Mouse (Mus musculus): ENCODE measurements around the gene Clk3. TPM values are rescaled to one million over a fixed set of nuclear protein-coding genes. Genes with fewer than 3 reads are reported as not detected.
"Not testable (repeated sequence)": the region's sequence is repeated elsewhere in the genome, so short reads cannot be mapped to it uniquely, and the experiment has no call there.

Clk3 gene
- polyA plus RNA-seq, 1 experiment from 2014 or later = 65.1 TPM

DNA sequence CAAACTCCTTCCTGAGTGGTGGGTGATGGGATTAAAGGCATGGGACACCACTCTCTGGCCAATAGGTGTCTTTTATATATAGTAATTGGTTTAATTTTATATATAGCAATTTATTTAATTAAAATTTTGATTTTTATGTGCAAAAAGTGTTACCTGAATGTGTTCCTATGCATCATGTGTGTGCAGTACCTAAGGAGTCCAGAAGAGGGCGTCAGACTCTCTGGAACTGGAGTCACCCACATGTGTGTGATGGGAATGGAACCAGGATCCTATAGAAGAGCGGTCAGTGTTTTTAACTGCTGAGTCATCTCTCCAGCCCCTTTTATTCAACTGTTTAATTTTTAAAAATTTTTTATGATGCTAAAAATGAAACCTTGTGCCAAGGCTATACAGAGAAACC lies 53.5 kb downstream of the Clk3 start:
- no peak overlapping the region for H3K4me2 ChIP-seq (replicated peaks; ENCODE audit: low read depth, low read length)
- 80% methylated on average over 2 of the region's 2 CpGs for WGBS
- H3K4me1 ChIP-seq (ENCODE audit: insufficient read depth, low read depth, low read length) = no peaks in the 10 kb centered on the region
- no peaks in the 10 kb centered on the region for H3K9me3 ChIP-seq (ENCODE audit: low read length)
- no peak for ATAC-seq
- TF ChIP-seq CTCF (IDR thresholded peaks at IDR 0.05) = peak; percentile 49
- no peak for TF ChIP-seq EP300 (IDR thresholded peaks at IDR 0.05)
- no peak overlapping the region for H3K27ac ChIP-seq (ENCODE audit: low read length)
- H3K36me3 ChIP-seq (ENCODE audit: insufficient read depth, low read length) = peaks cover 16% of the 10 kb centered on the region; the same call in 1 of the 2 replicates
- no peak overlapping the region for H3K9ac ChIP-seq (replicated peaks; ENCODE audit: low read depth)
- DNase-seq (ENCODE audit: low spot score) = no peak
- H3K4me3 ChIP-seq (ENCODE audit: low read depth, low read length) = no peak overlapping the region
- H3K27me3 ChIP-seq (replicated peaks; ENCODE audit: insufficient read depth, low read length) = no peaks in the 10 kb centered on the region

DNA sequence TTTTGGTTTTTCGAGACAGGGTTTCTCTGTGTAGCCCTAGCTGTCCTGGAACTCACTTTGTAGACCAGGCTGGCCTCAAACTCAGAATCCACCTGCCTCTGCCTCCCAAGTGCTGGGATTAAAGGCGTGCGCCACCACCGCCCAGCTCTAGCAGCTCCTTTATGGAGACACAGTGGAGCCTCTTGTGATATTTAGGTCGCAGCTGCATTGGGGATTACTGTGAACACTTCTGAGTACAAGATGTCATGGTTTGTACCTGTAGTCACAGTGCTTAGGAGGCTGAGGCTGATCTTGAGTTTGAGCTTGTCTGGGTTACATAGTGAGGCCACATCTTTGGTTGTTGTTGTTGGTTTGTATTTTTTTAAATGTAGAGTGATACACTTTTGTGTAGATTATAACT lies 55.4 kb downstream of the Clk3 start:
- H3K27me3 ChIP-seq (replicated peaks; ENCODE audit: insufficient read depth, low read length) = not testable (repeated sequence)
- WGBS = 92% methylated on average over 4 of the region's 5 CpGs

DNA sequence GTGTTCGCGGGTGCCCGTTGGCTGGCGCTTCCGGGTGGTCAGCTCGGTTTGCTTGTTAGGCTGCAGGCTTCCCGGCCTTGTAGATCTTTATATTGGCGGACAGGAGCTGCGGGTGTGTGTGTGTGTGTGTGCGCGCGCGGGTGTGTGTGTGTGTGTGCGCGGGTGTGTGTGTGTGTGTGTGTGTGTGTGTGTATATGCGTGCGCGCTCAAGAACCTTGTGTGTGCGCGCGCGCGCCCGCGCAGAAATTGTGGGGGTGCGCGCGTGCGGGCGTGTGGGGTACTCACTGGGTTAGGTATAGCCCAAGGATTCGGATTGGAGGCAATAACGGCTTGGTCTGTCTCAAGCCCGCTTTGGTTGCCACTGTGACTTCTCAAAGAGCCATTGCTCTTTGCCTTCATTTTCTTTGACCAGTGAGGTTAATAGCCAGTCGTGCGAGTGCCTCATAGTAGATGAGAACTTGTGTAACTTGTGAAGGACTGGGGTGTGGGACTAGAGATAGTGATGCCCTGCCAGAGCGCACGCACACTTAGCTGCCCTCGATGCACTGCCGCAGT lies 56.9 kb downstream of the Clk3 start:
- no peak for TF ChIP-seq CTCF (IDR thresholded peaks at IDR 0.05)
- no peak for TF ChIP-seq EP300 (IDR thresholded peaks at IDR 0.05)
- WGBS = under 1% methylated on average over 37 of the region's 39 CpGs

More for the DNA sequence above, 55.4 kb downstream of the Clk3 start:
- not testable (repeated sequence) for H3K4me1 ChIP-seq (ENCODE audit: insufficient read depth, low read depth, low read length); H3K27ac ChIP-seq (ENCODE audit: low read length); H3K4me3 ChIP-seq (ENCODE audit: low read depth, low read length); H3K9me3 ChIP-seq (ENCODE audit: low read length); H3K36me3 ChIP-seq (ENCODE audit: insufficient read depth, low read length); DNase-seq (ENCODE audit: low spot score); H3K9ac ChIP-seq (replicated peaks; ENCODE audit: low read depth); ATAC-seq; H3K4me2 ChIP-seq (replicated peaks; ENCODE audit: low read depth, low read length)

DNA sequence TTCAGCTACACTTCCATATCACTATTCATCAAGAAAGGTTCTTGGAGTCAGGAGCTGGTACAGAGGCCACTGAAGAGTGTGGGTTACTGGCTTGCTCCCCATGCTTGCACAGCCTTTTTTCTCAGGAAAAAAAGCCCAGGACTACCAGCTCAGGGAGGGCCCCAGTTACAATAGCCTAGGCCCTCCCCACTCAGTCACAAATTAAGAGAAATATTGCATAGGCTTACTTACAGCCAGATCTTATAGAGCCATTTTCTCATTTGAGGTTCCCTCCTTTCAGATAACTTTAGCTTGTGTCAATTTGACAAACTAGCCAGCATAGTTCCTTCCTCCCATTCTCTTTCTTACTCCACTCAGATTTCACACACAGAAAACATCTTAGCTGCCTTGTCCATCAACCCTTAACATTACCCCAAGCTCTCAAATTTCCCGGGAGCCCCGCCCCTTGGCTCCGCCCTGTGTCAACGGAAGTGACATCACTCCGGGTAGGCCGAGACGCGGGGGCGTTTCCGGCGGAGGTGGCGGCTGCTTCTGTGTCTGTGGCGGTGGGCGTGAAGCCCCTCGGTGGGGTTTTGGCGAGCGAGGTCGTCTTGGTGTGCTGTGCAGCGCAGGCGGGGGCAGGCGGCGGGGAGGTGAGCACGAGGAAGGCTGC lies 57.5 kb downstream of the Clk3 start, which contains the start of gene Edc3:
Edc3 (plus strand) TSS at position 473 of the 652 bp plus-strand sequence.
- peak within 1 kb of the TSS; percentile 96 for H3K4me3 ChIP-seq (ENCODE audit: low read depth, low read length)
- TF ChIP-seq EP300 (IDR thresholded peaks at IDR 0.05) = peak; percentile 76
- TF ChIP-seq CTCF (IDR thresholded peaks at IDR 0.05) = no peak
- H3K4me1 ChIP-seq (ENCODE audit: insufficient read depth, low read depth, low read length) = no peaks in the 10 kb centered on the region
- H3K9me3 ChIP-seq (ENCODE audit: low read length) = no peaks in the 10 kb centered on the region
- H3K9ac ChIP-seq (replicated peaks; ENCODE audit: low read depth) = peak within 1 kb of the TSS; percentile 95
- peak within 1 kb of the TSS; percentile 80 for H3K4me2 ChIP-seq (replicated peaks; ENCODE audit: low read depth, low read length)
- no peaks in the 10 kb centered on the region; the same call in 1 of the 2 replicates for H3K36me3 ChIP-seq (ENCODE audit: insufficient read depth, low read length)
- peak; percentile 98 for ATAC-seq
- DNase-seq (ENCODE audit: low spot score) = peak; percentile 93
- 2% methylated on average over 20 of the region's 23 CpGs for WGBS
- no peaks in the 10 kb centered on the region for H3K27me3 ChIP-seq (replicated peaks; ENCODE audit: insufficient read depth, low read length)
- H3K27ac ChIP-seq (ENCODE audit: low read length) = peak within 1 kb of the TSS; percentile 95

More for the DNA sequence above, 56.9 kb downstream of the Clk3 start:
- ATAC-seq (peak; percentile 71), DNase-seq (ENCODE audit: low spot score) (peak; percentile 41)
- H3K4me1 ChIP-seq (ENCODE audit: insufficient read depth, low read depth, low read length) = no peaks in the 10 kb centered on the region
- peak overlapping the region; percentile 95 for H3K9ac ChIP-seq (replicated peaks; ENCODE audit: low read depth)
- no peaks in the 10 kb centered on the region for H3K27me3 ChIP-seq (replicated peaks; ENCODE audit: insufficient read depth, low read length)
- H3K36me3 ChIP-seq (ENCODE audit: insufficient read depth, low read length) = no peaks in the 10 kb centered on the region; the same call in 1 of the 2 replicates
- H3K4me2 ChIP-seq (replicated peaks; ENCODE audit: low read depth, low read length) = peak overlapping the region; percentile 80
- H3K27ac ChIP-seq (ENCODE audit: low read length) = peak overlapping the region; percentile 95
- peak overlapping the region; percentile 96 for H3K4me3 ChIP-seq (ENCODE audit: low read depth, low read length)
- H3K9me3 ChIP-seq (ENCODE audit: low read length) = no peaks in the 10 kb centered on the region

DNA sequence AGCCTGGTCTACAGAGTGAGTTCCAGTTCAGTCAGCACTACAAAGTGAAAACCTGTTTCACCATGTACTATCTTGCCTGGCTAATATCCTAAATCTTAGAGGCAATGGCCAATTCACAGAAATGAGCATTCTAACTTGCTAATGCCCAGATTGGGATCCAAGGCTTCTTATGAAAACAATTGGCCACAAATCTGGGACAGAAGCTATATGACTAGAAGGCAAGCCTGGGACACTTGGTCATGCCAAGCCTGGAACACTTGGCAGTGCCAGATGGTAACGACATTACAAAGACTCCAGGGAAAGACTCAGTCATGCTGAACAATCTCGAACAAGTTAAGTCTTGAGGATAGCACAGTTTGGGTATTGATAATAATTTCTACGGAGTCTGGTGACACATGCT lies 59.2 kb downstream of the Clk3 start:
- H3K9ac ChIP-seq (replicated peaks; ENCODE audit: low read depth) = no peak overlapping the region
- no peak overlapping the region for H3K4me3 ChIP-seq (ENCODE audit: low read depth, low read length)
- no peaks in the 10 kb centered on the region for H3K9me3 ChIP-seq (ENCODE audit: low read length)
- no peak overlapping the region for H3K27ac ChIP-seq (ENCODE audit: low read length)
- 89% methylated on average over 3 of the region's 3 CpGs for WGBS
- H3K27me3 ChIP-seq (replicated peaks; ENCODE audit: insufficient read depth, low read length) = no peaks in the 10 kb centered on the region
- no peaks in the 10 kb centered on the region for H3K4me1 ChIP-seq (ENCODE audit: insufficient read depth, low read depth, low read length)
- TF ChIP-seq EP300 (IDR thresholded peaks at IDR 0.05) (no peak), CTCF (IDR thresholded peaks at IDR 0.05) (no peak)
- no peak overlapping the region for H3K4me2 ChIP-seq (replicated peaks; ENCODE audit: low read depth, low read length)
- DNase-seq (ENCODE audit: low spot score) (no peak), ATAC-seq (no peak)
- no peaks in the 10 kb centered on the region for H3K36me3 ChIP-seq (ENCODE audit: insufficient read depth, low read length)

Other genes starting within 250 kb of the Clk3 start
- 440 and 448 TPM in 2 replicates for gene Cox5a, start 244.6 kb downstream of the Clk3 start, polyA plus RNA-seq (2015; fragmentation: Nextera tagmentation; extraction: Ambion mirVana)
- gene Fam219b, start 228.3 kb downstream of the Clk3 start, polyA plus RNA-seq (2015; fragmentation: Nextera tagmentation; extraction: Ambion mirVana) = 12.3 and 13.5 TPM in 2 replicates
- gene Mpi, start 213.1 kb downstream of the Clk3 start, polyA plus RNA-seq (2015; fragmentation: Nextera tagmentation; extraction: Ambion mirVana) = 19.1 and 24.3 TPM in 2 replicates
- 69.5 and 73.5 TPM in 2 replicates for gene Scamp2, start 204.9 kb downstream of the Clk3 start, polyA plus RNA-seq (2015; fragmentation: Nextera tagmentation; extraction: Ambion mirVana)
- gene Ulk3, start 176.4 kb downstream of the Clk3 start, polyA plus RNA-seq (2015; fragmentation: Nextera tagmentation; extraction: Ambion mirVana) = 7.3 and 7.8 TPM in 2 replicates
- gene Cplx3, start 159.6 kb downstream of the Clk3 start, polyA plus RNA-seq (2015; fragmentation: Nextera tagmentation; extraction: Ambion mirVana) = not detected in 2 replicates
- not detected in 2 replicates for gene Lman1l, start 145.1 kb downstream of the Clk3 start, polyA plus RNA-seq (2015; fragmentation: Nextera tagmentation; extraction: Ambion mirVana)
- gene Csk, start 112.2 kb downstream of the Clk3 start, polyA plus RNA-seq (2015; fragmentation: Nextera tagmentation; extraction: Ambion mirVana) = 25.6 and 27.3 TPM in 2 replicates
- 0.07 TPM in 1 of 2 replicates, not detected in the other for gene Cyp1a2, start 82.2 kb downstream of the Clk3 start, polyA plus RNA-seq (2015; fragmentation: Nextera tagmentation; extraction: Ambion mirVana)
- gene Cyp1a1, start 77.9 kb downstream of the Clk3 start, polyA plus RNA-seq (2015; fragmentation: Nextera tagmentation; extraction: Ambion mirVana) = 9.0 and 13.0 TPM in 2 replicates
- gene Edc3, start 57.3 kb downstream of the Clk3 start, polyA plus RNA-seq (2015; fragmentation: Nextera tagmentation; extraction: Ambion mirVana) = 23.3 and 25.3 TPM in 2 replicates
- gene Arid3b, start 70.9 kb upstream of the Clk3 start, polyA plus RNA-seq (2015; fragmentation: Nextera tagmentation; extraction: Ambion mirVana) = 5.8 and 6.2 TPM in 2 replicates
- gene Ubl7, start 145.1 kb upstream of the Clk3 start, polyA plus RNA-seq (2015; fragmentation: Nextera tagmentation; extraction: Ambion mirVana) = 120 and 121 TPM in 2 replicates
- 6.2 and 8.4 TPM in 2 replicates for gene Sema7a, start 174.3 kb upstream of the Clk3 start, polyA plus RNA-seq (2015; fragmentation: Nextera tagmentation; extraction: Ambion mirVana)
- gene Cyp11a1, start 240.6 kb upstream of the Clk3 start, polyA plus RNA-seq (2015; fragmentation: Nextera tagmentation; extraction: Ambion mirVana) = 1.2 and 1.3 TPM in 2 replicates

Data from lung, postnatal 0 days (tissue).